Mouse (Mus musculus) heart, adult 8-10 months (tissue): Measurements from ENCODE around the gene Mterf4. TPM values are rescaled to one million over a fixed set of nuclear protein-coding genes. Genes with fewer than 3 reads are reported as not detected.
A peak's percentile ranks its signal among the peaks of the same experiment; 100 is the strongest.

Source experiments
- DNase-seq: peaks from one replicate; pipeline ENCODE4 v3.0.0; 2022; ENCODE audit warnings: low spot score
- microRNA-seq: library from miRNA; unstranded; fragments of <30 nt; microRNA quantifications from one replicate; pipeline ENCODE4 v1.2.0, GENCODE M21; 2022
- total RNA-seq, 4 experiments: library from RNA; stranded (reverse); gene quantifications; 2 replicates each; pipeline ENCODE4 v1.2.4; 2022

The Mterf4 gene
- total RNA-seq, 4 experiments from 2014 or later = 13.8 to 17.4 (median 14.7) TPM

DNA sequence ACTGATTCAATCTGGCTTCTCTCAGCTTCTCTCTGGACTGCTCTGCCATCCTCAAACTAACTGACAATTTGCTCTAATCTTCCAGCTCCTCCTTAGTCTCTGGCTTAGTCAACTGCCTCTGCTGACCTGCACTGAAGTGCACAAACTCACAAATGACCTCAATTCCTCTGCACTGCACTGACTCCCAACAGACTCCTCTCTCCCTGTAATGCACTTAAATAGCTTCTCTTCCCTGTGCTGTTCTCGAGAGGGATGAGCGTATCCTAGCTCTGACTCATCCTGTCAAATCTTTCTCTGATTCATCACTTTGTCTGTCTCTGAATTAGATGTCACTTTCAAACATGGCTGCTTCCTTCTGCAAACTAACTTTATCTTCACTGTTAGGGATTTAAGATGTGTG lies 37.5 kb downstream of the Mterf4 start:
- DNase-seq = no peak

- peak; percentile 7 for DNase-seq
Observed at GRCm38 (mm10) chr1:93267207-93267606, 38.5 kb downstream of the Mterf4 start.

DNA sequence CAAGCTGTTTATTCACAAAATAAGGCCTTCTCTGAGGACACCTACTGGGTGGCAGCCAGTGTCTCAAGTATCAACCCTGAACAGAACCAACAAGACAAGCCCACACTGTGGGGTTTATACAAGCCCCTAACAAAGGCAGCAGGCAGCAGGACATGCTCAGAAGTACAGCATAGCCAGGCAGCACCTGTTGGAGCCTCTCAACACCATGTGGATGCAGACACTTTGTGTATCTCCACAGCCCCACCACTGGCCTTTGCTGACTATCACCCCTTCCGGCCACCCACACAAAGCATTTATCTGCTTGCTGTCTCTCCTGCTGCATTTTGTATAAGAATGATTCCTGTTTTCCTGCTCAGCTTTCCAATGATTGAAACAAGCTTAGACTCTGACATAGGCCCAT lies 48.2 kb downstream of the Mterf4 start:
- DNase-seq = no peak

GRCm38 (mm10) chr1:93255761-93256160 lies 50.0 kb downstream of the Mterf4 start:
- DNase-seq = no peak

DNA sequence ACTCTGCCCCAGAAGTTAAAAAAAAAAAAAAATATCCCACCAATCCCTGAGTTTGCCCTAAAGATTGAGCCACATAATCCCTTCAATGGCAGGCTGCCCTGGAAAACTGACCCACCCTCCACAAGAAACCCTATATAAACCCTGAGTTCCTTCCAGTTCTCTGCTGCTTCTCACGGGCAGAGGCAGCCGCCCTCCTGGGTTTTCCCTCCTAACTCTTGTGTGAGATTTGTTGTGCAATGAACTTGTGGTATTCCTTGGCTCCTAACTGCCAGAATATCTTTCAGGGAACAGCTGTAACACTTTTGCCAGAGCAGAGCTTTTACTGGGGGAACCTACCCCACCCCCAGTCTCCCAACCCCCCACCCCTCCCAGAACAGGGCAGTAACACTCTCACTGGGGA lies 53.1 kb downstream of the Mterf4 start:
- no peak for DNase-seq

Small RNA genes within 50 kb of the gene (microRNA-seq; reads per million reads assigned to microRNA genes)
- gene Mir6345 (not detected), gene Mir6901 (not detected), gene Mir6902 (not detected)

Other genes starting within 250 kb of the Mterf4 start
- 1 to 10 TPM; 1.1 to 2.2 (median 1.3) TPM for gene Kif1a, start 204.0 kb downstream of the Mterf4 start, total RNA-seq
- not detected for gene Agxt, start 170.7 kb downstream of the Mterf4 start, total RNA-seq
- not detected for gene 2310007B03Rik, start 145.0 kb downstream of the Mterf4 start, total RNA-seq
- gene Crocc2, start 137.2 kb downstream of the Mterf4 start, total RNA-seq = under 1 TPM in 3 of 4 experiments, not detected in 1; 0.06 to 0.09 (median 0.06) TPM
- gene Sned1, start 70.1 kb downstream of the Mterf4 start, total RNA-seq = 10 to 100 TPM in 1 of 4 experiments, 1 to 10 TPM in 3; 5.7 to 12.3 (median 7.2) TPM
- 10 to 100 TPM; 22.9 to 30.2 (median 26.4) TPM for gene Ppp1r7, start 36.9 kb upstream of the Mterf4 start, total RNA-seq
- under 1 TPM; 0.41 to 0.92 (median 0.68) TPM for gene Pask, start 37.6 kb upstream of the Mterf4 start, total RNA-seq
- gene Ano7, start 68.0 kb upstream of the Mterf4 start, total RNA-seq = not detected
- 100 to 1,000 TPM; 558 to 656 (median 619) TPM for gene Hdlbp, start 172.9 kb upstream of the Mterf4 start, total RNA-seq
- gene Farp2, start 206.2 kb upstream of the Mterf4 start, total RNA-seq = 10 to 100 TPM; 19.1 to 25.2 (median 22.3) TPM